Comparison of ENCODE assay signal across 24 mouse cellular contexts in genomic region chr8:61662829-61663228, GRCm38 (mm10).
A peak's percentile ranks its signal among the peaks of the same experiment; 100 is the strongest.
DNase-seq lines count a peak whose midpoint lies in the region; ATAC-seq and TF ChIP-seq lines count a peak whose summit lies in the region.
"Had no signal": no experiment of that assay in that cellular context is flagged by ENCODE, and none has a peak within 500 bp of the region (broad histone marks: within the 10 kb centered on the region; RNA-seq: fewer than 3 reads in every experiment).

No protein-coding gene starts in this region.

- ATAC-seq in embryonic facial prominence, embryonic 14.5 days (ENCODE audit: low read depth): no peak
- no peak for ATAC-seq in lung, postnatal 0 days
- no peak for ATAC-seq in hindbrain, embryonic 16.5 days
- ATAC-seq: forebrain, embryonic 14.5 days had no signal

- no peaks in the 10 kb centered on the region for H3K9me3 ChIP-seq in embryonic facial prominence, embryonic 14.5 days (ENCODE audit: control insufficient read depth, low read length)
- no peaks in the 10 kb centered on the region for H3K9me3 ChIP-seq in embryonic facial prominence, embryonic 10.5 days
- H3K9me3 ChIP-seq in lung, postnatal 0 days (ENCODE audit: low read length): no peaks in the 10 kb centered on the region
- no peaks in the 10 kb centered on the region for H3K9me3 ChIP-seq in hindbrain, embryonic 16.5 days (ENCODE audit: control insufficient read depth, low read length)
- H3K9me3 ChIP-seq: heart, embryonic 12.5 days; kidney, embryonic 15.5 days; liver, embryonic 13.5 days; midbrain, embryonic 10.5 days; stomach, embryonic 15.5 days had no signal

- no peak for TF ChIP-seq CTCF in lung, postnatal 0 days (IDR thresholded peaks at IDR 0.05)

- peaks cover 9% of the 10 kb centered on the region for H3K36me3 ChIP-seq in embryonic facial prominence, embryonic 14.5 days (ENCODE audit: control insufficient read depth, insufficient read depth, low read length)
- peaks cover 16% of the 10 kb centered on the region for H3K36me3 ChIP-seq in embryonic facial prominence, embryonic 10.5 days (replicated peaks)
- H3K36me3 ChIP-seq in lung, postnatal 0 days (ENCODE audit: insufficient read depth, low read length): no peaks in the 10 kb centered on the region
- no peaks in the 10 kb centered on the region for H3K36me3 ChIP-seq in hindbrain, embryonic 16.5 days (ENCODE audit: control insufficient read depth, insufficient read depth, low read length)
- H3K36me3 ChIP-seq: kidney, embryonic 15.5 days; liver, embryonic 13.5 days; stomach, embryonic 15.5 days had no signal

- H3K9ac ChIP-seq in embryonic facial prominence, embryonic 14.5 days (ENCODE audit: low read depth, low read length): no peak overlapping the region
- no peak overlapping the region for H3K9ac ChIP-seq in lung, postnatal 0 days (replicated peaks; ENCODE audit: low read depth)
- no peak overlapping the region for H3K9ac ChIP-seq in hindbrain, embryonic 16.5 days (ENCODE audit: low read depth, low read length)
- H3K9ac ChIP-seq: heart, embryonic 12.5 days; kidney, embryonic 15.5 days; liver, embryonic 13.5 days; stomach, embryonic 15.5 days had no signal

- H3K27ac ChIP-seq in embryonic facial prominence, embryonic 14.5 days (replicated peaks; ENCODE audit: low read depth, low read length): no peak overlapping the region; the same call in 1 of the 2 replicates
- no peak overlapping the region for H3K27ac ChIP-seq in embryonic facial prominence, embryonic 10.5 days (replicated peaks)
- H3K27ac ChIP-seq in lung, postnatal 0 days (ENCODE audit: low read length): no peak overlapping the region
- H3K27ac ChIP-seq in hindbrain, embryonic 16.5 days (ENCODE audit: low read depth, low read length): no peak overlapping the region
- H3K27ac ChIP-seq: gastrocnemius, adult 2 months; kidney, embryonic 15.5 days; left cerebral cortex, adult 2 months; liver, embryonic 13.5 days; macrophage; midbrain, embryonic 10.5 days; stomach, embryonic 15.5 days had no signal

- WGBS in embryonic facial prominence, embryonic 14.5 days: 38% methylated on average over 4 of the region's 4 CpGs
- 83% methylated on average over 4 of the region's 4 CpGs for WGBS in embryonic facial prominence, embryonic 10.5 days
- 39% methylated on average over 4 of the region's 4 CpGs for WGBS in lung, postnatal 0 days
- 89% methylated on average over 4 of the region's 4 CpGs for WGBS in hindbrain, embryonic 16.5 days

- H3K4me2 ChIP-seq in embryonic facial prominence, embryonic 14.5 days (ENCODE audit: low read depth, low read length): no peak overlapping the region
- no peak overlapping the region for H3K4me2 ChIP-seq in lung, postnatal 0 days (replicated peaks; ENCODE audit: low read depth, low read length)
- H3K4me2 ChIP-seq in hindbrain, embryonic 16.5 days (ENCODE audit: low read length): no peak overlapping the region
- H3K4me2 ChIP-seq: heart, embryonic 12.5 days; kidney, embryonic 15.5 days; liver, embryonic 13.5 days; stomach, embryonic 15.5 days had no signal

- peaks cover 6% of the 10 kb centered on the region; the same call in 1 of the 2 replicates for H3K4me1 ChIP-seq in embryonic facial prominence, embryonic 14.5 days (ENCODE audit: control insufficient read depth, insufficient read depth, low read length)
- H3K4me1 ChIP-seq in embryonic facial prominence, embryonic 10.5 days: peaks cover 35% of the 10 kb centered on the region
- peaks cover 7% of the 10 kb centered on the region; the same call in 1 of the 2 replicates for H3K4me1 ChIP-seq in lung, postnatal 0 days (ENCODE audit: insufficient read depth, low read depth, low read length)
- H3K4me1 ChIP-seq in hindbrain, embryonic 16.5 days (ENCODE audit: control insufficient read depth, insufficient read depth, low read depth, low read length): no peaks in the 10 kb centered on the region
- H3K4me1 ChIP-seq: liver, embryonic 13.5 days had no signal

- no peak for TF ChIP-seq EP300 in lung, postnatal 0 days (IDR thresholded peaks at IDR 0.05)

- H3K4me3 ChIP-seq in embryonic facial prominence, embryonic 14.5 days (ENCODE audit: low read depth, low read length): no peak overlapping the region
- H3K4me3 ChIP-seq in embryonic facial prominence, embryonic 10.5 days: no peak overlapping the region
- no peak overlapping the region for H3K4me3 ChIP-seq in lung, postnatal 0 days (ENCODE audit: low read depth, low read length)
- H3K4me3 ChIP-seq in hindbrain, embryonic 16.5 days (ENCODE audit: low read length): no peak overlapping the region
- H3K4me3 ChIP-seq: erythroblast, embryonic 14.5 days; gastrocnemius, adult 2 months; heart, embryonic 12.5 days; kidney, embryonic 15.5 days; left cerebral cortex, adult 2 months; liver, embryonic 13.5 days; midbrain, embryonic 10.5 days; stomach, embryonic 15.5 days had no signal

- peak; percentile 73 for DNase-seq in embryonic facial prominence, embryonic 14.5 days (ENCODE audit: low spot score)
- DNase-seq in embryonic facial prominence, embryonic 10.5 days (ENCODE audit: low spot score): no peak
- peak; percentile 44 for DNase-seq in lung, postnatal 0 days (ENCODE audit: low spot score)
- no peak for DNase-seq in lung, postnatal 14 days
- DNase-seq in NIH3T3 (ENCODE audit: low read depth): peak; percentile 6
- peak; percentile 66 to 70 for DNase-seq in adrenal gland, postnatal 36 days
- no peak for DNase-seq in spleen, postnatal 36 days (ENCODE audit: low spot score in 2 of 2)
- DNase-seq: cerebellum, adult 11 months; cerebellum, postnatal 10 days; gastrocnemius, adult 2 months; heart, postnatal 10 days; kidney, adult 11 months; layer of hippocampus, adult 9-11 months; liver, embryonic 13.5 days; thymus, postnatal 25 days had no signal

- no peaks in the 10 kb centered on the region for H3K27me3 ChIP-seq in embryonic facial prominence, embryonic 14.5 days (replicated peaks; ENCODE audit: control insufficient read depth, insufficient read depth, low read length)
- H3K27me3 ChIP-seq in embryonic facial prominence, embryonic 10.5 days (replicated peaks; ENCODE audit: low read depth, poor library complexity, severe bottlenecking): no peaks in the 10 kb centered on the region
- H3K27me3 ChIP-seq in lung, postnatal 0 days (replicated peaks; ENCODE audit: insufficient read depth, low read length): no peaks in the 10 kb centered on the region
- no peaks in the 10 kb centered on the region for H3K27me3 ChIP-seq in hindbrain, embryonic 16.5 days (replicated peaks; ENCODE audit: control insufficient read depth, insufficient read depth, low read length)
- H3K27me3 ChIP-seq: heart, embryonic 12.5 days; kidney, embryonic 15.5 days; liver, embryonic 13.5 days; stomach, embryonic 15.5 days had no signal

Comparison
In these comparisons a context has a peak if more than half of its experiments do, and no peak if none do; other contexts are left out.
1. DNase-seq: peak in embryonic facial prominence, embryonic 14.5 days (single experiment), lung, postnatal 0 days (single experiment), NIH3T3 (single experiment) and adrenal gland, postnatal 36 days (2 of 2); none in embryonic facial prominence, embryonic 10.5 days (single experiment), lung, postnatal 14 days (single experiment) and spleen, postnatal 36 days (0 of 2).